Mouse (Mus musculus) kidney, adult 2 months (tissue): Measurements from ENCODE around the gene Pla2g4f. TPM values are rescaled to one million over a fixed set of nuclear protein-coding genes. Genes with fewer than 3 reads are reported as not detected.

ENCODE experiments used
- DNase-seq: peaks from one replicate; pipeline ENCODE4 v3.0.0; 2021
- H3K27ac ChIP-seq: fragments of 200-500 bp; 2 replicates; pipeline ENCODE4 v1.5.1; 2012; ENCODE audit warnings: low read depth, low read length, control low read depth, inconsistent platforms; ENCODE audit not compliant: insufficient read depth
- H3K27me3 ChIP-seq: fragments of 200-500 bp; replicated peaks from 2 replicates; pipeline ENCODE4 v1.6.1; 2012; ENCODE audit warnings: mild to moderate bottlenecking, moderate library complexity, low read length, inconsistent platforms; ENCODE audit not compliant: control insufficient read depth, insufficient read depth
- H3K36me3 ChIP-seq: fragments of 200-500 bp; 2 replicates; pipeline ENCODE4 v1.6.1; 2012; ENCODE audit warnings: mild to moderate bottlenecking, moderate library complexity, low read length, inconsistent platforms; ENCODE audit not compliant: control insufficient read depth, insufficient read depth
- H3K4me1 ChIP-seq: fragments of 200-500 bp; 2 replicates; pipeline ENCODE4 v1.6.1; 2011; ENCODE audit warnings: low read length; ENCODE audit not compliant: control insufficient read depth, insufficient read depth
- H3K4me3 ChIP-seq: fragments of 200-500 bp; 2 replicates; pipeline ENCODE4 v1.5.1; 2011; ENCODE audit warnings: mild to moderate bottlenecking, low read depth, low read length, control low read depth; ENCODE audit not compliant: insufficient read depth
- CTCF ChIP-seq: fragments of 200-500 bp; conservative IDR thresholded peaks from 2 replicates; pipeline ENCODE4 v1.5.1; 2011; ENCODE audit warnings: low read depth, mild to moderate bottlenecking, control low read depth, low read length, moderate library complexity, mixed read lengths; ENCODE audit not compliant: insufficient read depth, insufficient read length
- POLR2A ChIP-seq: fragments of 200-500 bp; IDR thresholded peaks from one replicate; pipeline ENCODE4 v1.6.1; 2011; ENCODE audit warnings: low read depth, low read length, control low read depth
- WGBS: fragments of 180-500 bp; shearing (Covaris S2); methylation state at CpG from one replicate; pipeline ENCODE4 v1.1.7; 2018; 5-methylcytosine and 5-hydroxymethylcytosine counted together
- polyA plus RNA-seq: library from polyadenylated mRNA; depleted of rRNA; stranded (reverse); fragments of >200 nt; gene quantifications from 2 replicates; pipeline ENCODE4 v1.2.3, GENCODE M21; 2012

Gene Pla2g4f
- polyA plus RNA-seq, 1 experiment: 0.25 TPM

- peaks cover 2% of the 10 kb centered on the region; the same call in 1 of the 2 replicates for H3K36me3 ChIP-seq
- DNase-seq: no peak
- H3K4me1 ChIP-seq: no peaks in the 10 kb centered on the region
- WGBS: 90% methylated on average over 4 of the region's 4 CpGs
- H3K27ac ChIP-seq: no peak overlapping the region
- H3K27me3 ChIP-seq: no peaks in the 10 kb centered on the region
- TF ChIP-seq CTCF (no peak), POLR2A (no peak)
- no peak overlapping the region for H3K4me3 ChIP-seq
Measured at GRCm38 (mm10) chr2:120331575-120331974, 17.6 kb upstream of the Pla2g4f start.

- Histone ChIP-seq H3K27ac (no peak overlapping the region), H3K4me1 (no peaks in the 10 kb centered on the region), H3K4me3 (no peak overlapping the region), H3K27me3 (no peaks in the 10 kb centered on the region), H3K36me3 (no peaks in the 10 kb centered on the region)
- no peak for DNase-seq
- TF ChIP-seq CTCF: no peak
- no peak for TF ChIP-seq POLR2A
- 78% methylated on average over 4 of the region's 4 CpGs for WGBS
Measured at GRCm38 (mm10) chr2:120315077-120315476, 1.1 kb upstream of the Pla2g4f start.

GRCm38 (mm10) chr2:120314487-120314886 lies 522 bp upstream of the Pla2g4f start:
- H3K27me3 ChIP-seq: no peaks in the 10 kb centered on the region
- 85% methylated on average over 4 of the region's 4 CpGs for WGBS

GRCm38 (mm10) chr2:120312276-120312825 lies 1.6 kb downstream of the Pla2g4f start:
- 53% methylated on average over 7 of the region's 7 CpGs for WGBS
- Histone ChIP-seq H3K27ac (no peak overlapping the region), H3K4me3 (no peak overlapping the region), H3K36me3 (no peaks in the 10 kb centered on the region), H3K4me1 (no peaks in the 10 kb centered on the region), H3K27me3 (no peaks in the 10 kb centered on the region)
- no peak for TF ChIP-seq POLR2A
- TF ChIP-seq CTCF: no peak
- DNase-seq: no peak

More at GRCm38 (mm10) chr2:120314487-120314886, 522 bp upstream of the Pla2g4f start:
- TF ChIP-seq POLR2A (no peak), CTCF (no peak)
- Histone ChIP-seq H3K4me1 (no peaks in the 10 kb centered on the region), H3K27ac (no peak overlapping the region), H3K4me3 (no peak overlapping the region), H3K36me3 (no peaks in the 10 kb centered on the region)
- DNase-seq: no peak

- DNase-seq: no peak
- TF ChIP-seq POLR2A (no peak), CTCF (no peak)
- no peak overlapping the region for H3K27ac ChIP-seq
- 26% methylated on average over 3 of the region's 3 CpGs for WGBS
- no peaks in the 10 kb centered on the region for H3K36me3 ChIP-seq
- no peaks in the 10 kb centered on the region for H3K4me1 ChIP-seq
- no peaks in the 10 kb centered on the region for H3K27me3 ChIP-seq
- H3K4me3 ChIP-seq: no peak overlapping the region
Measured at GRCm38 (mm10) chr2:120304113-120304512, 9.9 kb downstream of the Pla2g4f start.

- H3K4me3 ChIP-seq: no peak overlapping the region
- 97% methylated on average over 6 of the region's 6 CpGs for WGBS
- H3K27ac ChIP-seq: no peak overlapping the region
- H3K36me3 ChIP-seq: no peaks in the 10 kb centered on the region
- H3K4me1 ChIP-seq: no peaks in the 10 kb centered on the region
- TF ChIP-seq CTCF (no peak), POLR2A (no peak)
- no peak for DNase-seq
- no peaks in the 10 kb centered on the region for H3K27me3 ChIP-seq
Measured at GRCm38 (mm10) chr2:120301076-120301475, 12.9 kb downstream of the Pla2g4f start.

GRCm38 (mm10) chr2:120299866-120300265 lies 14.1 kb downstream of the Pla2g4f start:
- 61% methylated on average over 4 of the region's 4 CpGs for WGBS
- TF ChIP-seq POLR2A (no peak), CTCF (no peak)
- no peaks in the 10 kb centered on the region for H3K36me3 ChIP-seq
- H3K27ac ChIP-seq: no peak overlapping the region
- no peaks in the 10 kb centered on the region for H3K27me3 ChIP-seq
- H3K4me3 ChIP-seq: no peak overlapping the region
- no peaks in the 10 kb centered on the region for H3K4me1 ChIP-seq
- no peak for DNase-seq

GRCm38 (mm10) chr2:120296160-120296559 lies 17.8 kb downstream of the Pla2g4f start:
- TF ChIP-seq CTCF (no peak), POLR2A (no peak)
- no peak overlapping the region for H3K4me3 ChIP-seq
- H3K36me3 ChIP-seq: no peaks in the 10 kb centered on the region
- H3K4me1 ChIP-seq: no peaks in the 10 kb centered on the region
- no peak overlapping the region for H3K27ac ChIP-seq
- no peak for DNase-seq
- no peaks in the 10 kb centered on the region for H3K27me3 ChIP-seq
- 14% methylated on average over 2 of the region's 2 CpGs for WGBS
